Mouse (Mus musculus) gastrocnemius, postnatal 14 days (tissue): Measurements from ENCODE around the gene Sel1l. TPM values are rescaled to one million over a fixed set of nuclear protein-coding genes. Genes with fewer than 3 reads are reported as not detected.

Source experiments
- DNase-seq: peaks from one replicate; pipeline ENCODE4 v3.0.0; 2021; ENCODE audit warnings: mixed read lengths
- intact Hi-C: fragments of 180-260 bp; cut with DNase I; formaldehyde crosslinking; loops from one replicate; pipeline ENCODE4 v1.15.1; 2025; ENCODE audit warnings: low total_unique reads
- total RNA-seq, 2 experiments: library from RNA; stranded (reverse); gene quantifications; 2 replicates each; pipeline ENCODE4 v1.2.3; 2021

Gene Sel1l
- total RNA-seq, 2 experiments from 2014 or later: 37.4 to 37.6 TPM

GRCm38 (mm10) chr12:91787959-91788437 lies 61.0 kb downstream of the Sel1l start, which contains the start of gene Ston2:
Gene Ston2, minus strand, starts transcription at chr12:91788387.
- no peak for DNase-seq
- intact Hi-C loops: loop anchor here (5.0 kb wide), 1 partner anchor 46 kb away; no protein-coding TSS in a partner anchor

GRCm38 (mm10) chr12:91786355-91786754 lies 62.6 kb downstream of the Sel1l start:
- DNase-seq: peak; percentile 92
- intact Hi-C loops: loop anchor here (5.0 kb wide), 1 partner anchor 44 kb away; no protein-coding TSS in a partner anchor

GRCm38 (mm10) chr12:91781432-91781831 lies 67.5 kb downstream of the Sel1l start:
- no peak for DNase-seq
- intact Hi-C loops: no loop called here

- intact Hi-C loops: no loop called here
- no peak for DNase-seq
Measured at GRCm38 (mm10) chr12:91780531-91780930, 68.4 kb downstream of the Sel1l start.

- peak; percentile 87 for DNase-seq
- intact Hi-C loops: no loop called here
Measured at GRCm38 (mm10) chr12:91779004-91779365, 70.0 kb downstream of the Sel1l start.

GRCm38 (mm10) chr12:91778211-91779003 lies 70.5 kb downstream of the Sel1l start:
- peak; percentile 66 for DNase-seq
- intact Hi-C loops: no loop called here

GRCm38 (mm10) chr12:91776342-91776741 lies 72.6 kb downstream of the Sel1l start:
- no peak for DNase-seq
- intact Hi-C loops: no loop called here

GRCm38 (mm10) chr12:91774811-91775284 lies 74.1 kb downstream of the Sel1l start:
- DNase-seq: peak; percentile 74
- intact Hi-C loops: no loop called here

- no peak for DNase-seq
- intact Hi-C loops: no loop called here
Measured at GRCm38 (mm10) chr12:91768871-91769270, 80.1 kb downstream of the Sel1l start.

- intact Hi-C loops: no loop called here
- DNase-seq: no peak
Measured at GRCm38 (mm10) chr12:91768176-91768575, 80.8 kb downstream of the Sel1l start.

GRCm38 (mm10) chr12:91766338-91767107 lies 82.4 kb downstream of the Sel1l start:
- intact Hi-C loops: no loop called here
- DNase-seq: peak; percentile 50

- intact Hi-C loops: no loop called here
Measured at GRCm38 (mm10) chr12:91765504-91765903, 83.5 kb downstream of the Sel1l start.

GRCm38 (mm10) chr12:91765054-91765453 lies 83.9 kb downstream of the Sel1l start:
- intact Hi-C loops: no loop called here
- no peak for DNase-seq

More at GRCm38 (mm10) chr12:91765504-91765903, 83.5 kb downstream of the Sel1l start:
- no peak for DNase-seq

- intact Hi-C loops: no loop called here
- no peak for DNase-seq
Measured at GRCm38 (mm10) chr12:91764471-91764870, 84.5 kb downstream of the Sel1l start.

GRCm38 (mm10) chr12:91759836-91760235 lies 89.1 kb downstream of the Sel1l start:
- intact Hi-C loops: no loop called here
- no peak for DNase-seq

- intact Hi-C loops: no loop called here
- no peak for DNase-seq
Measured at GRCm38 (mm10) chr12:91757854-91758562, 90.9 kb downstream of the Sel1l start.

- intact Hi-C loops: no loop called here
Measured at GRCm38 (mm10) chr12:91756562-91757166, 92.3 kb downstream of the Sel1l start.

More at GRCm38 (mm10) chr12:91756562-91757166, 92.3 kb downstream of the Sel1l start:
- no peak for DNase-seq
